Mouse (Mus musculus) heart, adult 2 months (tissue): ENCODE measurements around the gene Gsg1. TPM values are rescaled to one million over a fixed set of nuclear protein-coding genes. Genes with fewer than 3 reads are reported as not detected.

ENCODE experiments used
- DNase-seq, 2 experiments: peaks; one replicate each; pipeline ENCODE4 v3.0.0; 2021
- H3K27ac ChIP-seq: fragments of 200-600 bp; 2 replicates; pipeline ENCODE4 v1.8.1; 2022
- H3K27me3 ChIP-seq: fragments of 200-500 bp; 2 replicates; pipeline ENCODE4 v1.6.1; 2012; ENCODE audit warnings: mild to moderate bottlenecking, low read length, inconsistent platforms, mixed read lengths; ENCODE audit not compliant: control insufficient read depth, insufficient read depth
- H3K36me3 ChIP-seq: fragments of 200-500 bp; 2 replicates; pipeline ENCODE4 v1.6.1; 2012; ENCODE audit warnings: low read length, inconsistent platforms; ENCODE audit not compliant: control insufficient read depth, insufficient read depth
- H3K4me1 ChIP-seq: fragments of 200-500 bp; 2 replicates; pipeline ENCODE4 v1.6.1; 2011; ENCODE audit warnings: low read length; ENCODE audit not compliant: control insufficient read depth, insufficient read depth
- H3K4me3 ChIP-seq: fragments of 200-600 bp; 2 replicates; pipeline ENCODE4 v1.8.1; 2022
- H3K79me2 ChIP-seq: fragments of 200-500 bp; replicated peaks from 2 replicates; pipeline ENCODE4 v1.6.1; 2012; ENCODE audit warnings: mild to moderate bottlenecking, inconsistent platforms, low read length, moderate library complexity, mixed read lengths; ENCODE audit not compliant: control insufficient read depth, insufficient read depth
- H3K9ac ChIP-seq: fragments of 200-500 bp; 2 replicates; pipeline ENCODE4 v1.6.1; 2012; ENCODE audit warnings: low read depth, mild to moderate bottlenecking, control low read depth, inconsistent platforms, low read length, mixed read lengths
- CTCF ChIP-seq: fragments of 200-600 bp; IDR thresholded peaks from 2 replicates; pipeline ENCODE4 v1.8.1; 2022; ENCODE audit warnings: antibody characterized with exemption, mild to moderate bottlenecking, moderate library complexity
- EP300 ChIP-seq: fragments of 200-500 bp; IDR thresholded peaks from 2 replicates; pipeline ENCODE4 v1.6.1; 2011; ENCODE audit warnings: low read depth, low read length, control low read depth; ENCODE audit not compliant: insufficient read depth
- POLR2A ChIP-seq: fragments of 200-500 bp; IDR thresholded peaks from 2 replicates; pipeline ENCODE4 v1.6.1; 2011; ENCODE audit warnings: mild to moderate bottlenecking, low read depth, low read length, control low read depth; ENCODE audit not compliant: insufficient read depth
- WGBS: fragments of 180-500 bp; shearing (Covaris S2); methylation state at CpG from one replicate; pipeline ENCODE4 v1.1.7; 2018; 5-methylcytosine and 5-hydroxymethylcytosine counted together
- intact Hi-C: fragments of 180-260 bp; cut with DNase I; formaldehyde crosslinking; loops from one replicate; pipeline ENCODE4 v1.15.1; 2025
- polyA plus RNA-seq: library from polyadenylated mRNA; depleted of rRNA; stranded (reverse); fragments of >200 nt; gene quantifications from 2 replicates; pipeline ENCODE4 v1.2.3, GENCODE M21; 2012; rRNA removed
- total RNA-seq, 2 experiments: library from RNA; stranded (reverse); gene quantifications; 2 replicates each; pipeline ENCODE4 v1.2.3; 2021

Gsg1 gene
- total and polyA plus RNA-seq, 3 experiments: 0.34 to 3.0 (median 0.68) TPM

- no peak overlapping the region for H3K27ac ChIP-seq
- intact Hi-C loops: no loop called here
- no peaks in the 10 kb centered on the region for H3K27me3 ChIP-seq
- no peak overlapping the region for H3K4me3 ChIP-seq
- H3K79me2 ChIP-seq: no peaks in the 10 kb centered on the region
- TF ChIP-seq POLR2A: no peak
- TF ChIP-seq CTCF: no peak
- TF ChIP-seq EP300: no peak
- peaks cover 2% of the 10 kb centered on the region for H3K4me1 ChIP-seq
- no peak overlapping the region for H3K9ac ChIP-seq
- 71% methylated on average over 4 of the region's 4 CpGs for WGBS
- DNase-seq: no peak
- H3K36me3 ChIP-seq: no peaks in the 10 kb centered on the region
Observed at GRCm38 (mm10) chr6:135194907-135195306, 59.2 kb downstream of the Gsg1 start.

DNA sequence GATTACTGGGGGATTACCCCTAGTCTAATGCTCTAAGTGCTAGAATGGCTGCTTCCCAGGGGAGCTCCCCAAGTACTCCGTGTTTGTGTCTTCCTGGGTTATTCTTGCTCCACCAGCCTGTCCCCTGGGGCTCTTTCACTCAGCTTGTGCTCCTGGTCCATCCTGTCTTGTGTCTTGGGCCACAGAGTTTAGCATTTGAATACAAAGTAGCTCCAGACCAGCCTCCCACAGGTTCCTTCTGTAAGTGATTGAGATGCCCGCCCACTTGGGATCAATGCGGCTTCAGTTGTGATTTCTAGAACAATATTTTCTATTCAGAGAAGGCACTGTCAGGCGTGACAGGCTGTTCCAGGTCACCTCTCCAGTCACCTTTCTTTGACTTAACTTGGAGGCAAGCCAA is 60.4 kb downstream of the Gsg1 start:
- Histone ChIP-seq H3K27me3 (no peaks in the 10 kb centered on the region), H3K4me1 (peaks cover 2% of the 10 kb centered on the region), H3K4me3 (no peak overlapping the region), H3K79me2 (no peaks in the 10 kb centered on the region), H3K36me3 (no peaks in the 10 kb centered on the region), H3K9ac (no peak overlapping the region), H3K27ac (no peak overlapping the region)
- WGBS: 52% methylated on average over 4 of the region's 4 CpGs
- TF ChIP-seq CTCF (no peak), POLR2A (no peak), EP300 (no peak)
- intact Hi-C loops: no loop called here
- no peak for DNase-seq

- Histone ChIP-seq H3K36me3 (no peaks in the 10 kb centered on the region), H3K27ac (no peak overlapping the region), H3K4me1 (peaks cover 2% of the 10 kb centered on the region), H3K27me3 (no peaks in the 10 kb centered on the region), H3K9ac (no peak overlapping the region), H3K4me3 (no peak overlapping the region), H3K79me2 (no peaks in the 10 kb centered on the region)
- TF ChIP-seq POLR2A (no peak), CTCF (no peak), EP300 (no peak)
- WGBS: 74% methylated on average over 8 of the region's 8 CpGs
- intact Hi-C loops: no loop called here
- no peak for DNase-seq
Observed at GRCm38 (mm10) chr6:135192993-135193392, 61.2 kb downstream of the Gsg1 start.

- 92% methylated on average over 1 of the region's 1 CpGs for WGBS
- DNase-seq: no peak
- H3K27ac ChIP-seq: no peak overlapping the region
- H3K9ac ChIP-seq: no peak overlapping the region
- no peaks in the 10 kb centered on the region for H3K36me3 ChIP-seq
- no peaks in the 10 kb centered on the region for H3K4me1 ChIP-seq
- TF ChIP-seq CTCF: no peak
- no peak for TF ChIP-seq EP300
- no peak for TF ChIP-seq POLR2A
- H3K79me2 ChIP-seq: no peaks in the 10 kb centered on the region
- H3K4me3 ChIP-seq: no peak overlapping the region
- intact Hi-C loops: no loop called here
- no peaks in the 10 kb centered on the region for H3K27me3 ChIP-seq
Observed at GRCm38 (mm10) chr6:135191906-135192305, 62.2 kb downstream of the Gsg1 start.

- Histone ChIP-seq H3K9ac (no peak overlapping the region), H3K27ac (no peak overlapping the region), H3K36me3 (no peaks in the 10 kb centered on the region), H3K4me3 (no peak overlapping the region), H3K4me1 (no peaks in the 10 kb centered on the region), H3K27me3 (no peaks in the 10 kb centered on the region), H3K79me2 (no peaks in the 10 kb centered on the region)
- intact Hi-C loops: no loop called here
- WGBS: 61% methylated on average over 6 of the region's 6 CpGs
- no peak for DNase-seq
- no peak for TF ChIP-seq EP300
- TF ChIP-seq POLR2A: no peak
- TF ChIP-seq CTCF: no peak
Observed at GRCm38 (mm10) chr6:135190122-135190521, 64.0 kb downstream of the Gsg1 start.

- Histone ChIP-seq H3K27ac (no peak overlapping the region), H3K36me3 (no peaks in the 10 kb centered on the region), H3K4me3 (no peak overlapping the region), H3K9ac (no peak overlapping the region), H3K27me3 (no peaks in the 10 kb centered on the region), H3K4me1 (no peaks in the 10 kb centered on the region), H3K79me2 (no peaks in the 10 kb centered on the region)
- 58% methylated on average over 4 of the region's 4 CpGs for WGBS
- intact Hi-C loops: no loop called here
- TF ChIP-seq CTCF (no peak), EP300 (no peak), POLR2A (no peak)
- DNase-seq: no peak
Observed at GRCm38 (mm10) chr6:135188629-135189028, 65.5 kb downstream of the Gsg1 start.

Other genes starting within 250 kb of the Gsg1 start
- gene Ddx47, start 242.7 kb downstream of the Gsg1 start, total RNA-seq: 10 to 100 TPM; 38.1 to 40.3 TPM
- 32.2 and 53.1 TPM in 2 replicates for gene Ddx47, start 242.7 kb downstream of the Gsg1 start, polyA plus RNA-seq
- gene Gprc5a, start 188.7 kb downstream of the Gsg1 start, total RNA-seq: 1 to 10 TPM; 1.2 to 2.9 TPM
- 1.4 and 3.4 TPM in 2 replicates for gene Gprc5a, start 188.7 kb downstream of the Gsg1 start, polyA plus RNA-seq
- not detected for gene Gprc5d, start 136.1 kb downstream of the Gsg1 start, total RNA-seq
- not detected in 2 replicates for gene Gprc5d, start 136.1 kb downstream of the Gsg1 start, polyA plus RNA-seq
- gene Fam234b, start 56.4 kb downstream of the Gsg1 start, total RNA-seq: 1 to 10 TPM; 6.4 to 9.5 TPM
- 5.8 TPM in 2 replicates for gene Fam234b, start 56.4 kb downstream of the Gsg1 start, polyA plus RNA-seq
- gene Hebp1, start 56.3 kb downstream of the Gsg1 start, total RNA-seq: 10 to 100 TPM; 46.6 to 57.8 TPM
- gene Hebp1, start 56.3 kb downstream of the Gsg1 start, polyA plus RNA-seq: 11.3 and 14.1 TPM in 2 replicates
- gene Pbp2, start 56.1 kb upstream of the Gsg1 start, total RNA-seq: not detected
- gene Pbp2, start 56.1 kb upstream of the Gsg1 start, polyA plus RNA-seq: 0.12 TPM in 1 of 2 replicates, not detected in the other
- gene Emp1, start 108.2 kb upstream of the Gsg1 start, total RNA-seq: 10 to 100 TPM; 33.5 to 49.0 TPM
- 52.4 and 125 TPM in 2 replicates for gene Emp1, start 108.2 kb upstream of the Gsg1 start, polyA plus RNA-seq